ENCODE assay signal across 10 mouse cellular contexts in genomic region chr13:106836527-106836879, GRCm38 (mm10).
DNase-seq lines count a peak whose midpoint lies in the region; ATAC-seq and TF ChIP-seq lines count a peak whose summit lies in the region.
"Had no signal": no experiment of that assay in that cellular context is flagged by ENCODE, and none has a peak within 500 bp of the region (broad histone marks: within the 10 kb centered on the region; RNA-seq: fewer than 3 reads in every experiment).

No protein-coding gene starts in this region.

- no peaks in the 10 kb centered on the region for H3K79me2 ChIP-seq in liver, adult 2 months (ENCODE audit: control insufficient read depth, insufficient read depth, low read length)

- no peak for ATAC-seq in heart, embryonic 14.5 days (ENCODE audit: insufficient number of reproducible peaks, insufficient read depth, low FRiP score, low read depth)
- no peak for ATAC-seq in liver, embryonic 12.5 days

- H3K4me2 ChIP-seq in heart, embryonic 14.5 days (ENCODE audit: low read length), result peak overlapping the region; percentile 29; the same call in 1 of the 2 replicates
- H3K4me2 ChIP-seq in liver, embryonic 12.5 days, result peak overlapping the region; percentile 44
- H3K4me2 ChIP-seq: midbrain, embryonic 12.5 days had no signal

- H3K4me3 ChIP-seq in heart, embryonic 14.5 days (ENCODE audit: control insufficient read depth in 1 of 2, insufficient read depth in 1 of 2, low read depth in 1 of 2, low read length in 2 of 2), result no peak overlapping the region
- no peak overlapping the region for H3K4me3 ChIP-seq in liver, adult 2 months (ENCODE audit: insufficient read depth, low read depth, low read length)
- no peak overlapping the region for H3K4me3 ChIP-seq in bone marrow macrophage, adult 2 months (ENCODE audit: insufficient read depth, low read length)
- H3K4me3 ChIP-seq in liver, embryonic 12.5 days, result no peak overlapping the region
- H3K4me3 ChIP-seq: midbrain, embryonic 12.5 days had no signal

- TF ChIP-seq CTCF in liver, adult 2 months (IDR thresholded peaks at IDR 0.05; ENCODE audit: low read depth, low read length), result no peak
- TF ChIP-seq CTCF in bone marrow macrophage, adult 2 months (IDR thresholded peaks at IDR 0.05; ENCODE audit: low read depth, low read length), result no peak

- TF ChIP-seq POLR2A in liver, adult 2 months (IDR thresholded peaks at IDR 0.05; ENCODE audit: extremely low read depth, insufficient read depth, low read length), result no peak
- no peak for TF ChIP-seq POLR2A in bone marrow macrophage, adult 2 months (IDR thresholded peaks at IDR 0.05; ENCODE audit: borderline replicate concordance, low read depth, low read length)

- no peak overlapping the region for H3K9ac ChIP-seq in heart, embryonic 14.5 days (ENCODE audit: low read length)
- no peak overlapping the region; the same call in 1 of the 2 replicates for H3K9ac ChIP-seq in liver, adult 2 months (ENCODE audit: low read depth, low read length)
- H3K9ac ChIP-seq in liver, embryonic 12.5 days, result no peak overlapping the region
- H3K9ac ChIP-seq: midbrain, embryonic 12.5 days had no signal

- peaks cover 6% of the 10 kb centered on the region; the same call in 1 of the 2 replicates for H3K36me3 ChIP-seq in heart, embryonic 14.5 days (ENCODE audit: control insufficient read depth, insufficient read depth, low read length)
- peaks cover 3% of the 10 kb centered on the region; the same call in 1 of the 2 replicates for H3K36me3 ChIP-seq in liver, adult 2 months (ENCODE audit: control insufficient read depth, insufficient read depth, low read length)
- H3K36me3 ChIP-seq in liver, embryonic 12.5 days, result peaks cover 25% of the 10 kb centered on the region

- DNase-seq in heart, adult 11 months, result no peak
- DNase-seq in liver, adult 2 months (ENCODE audit: extremely low read depth, low read depth, low spot score), result no peak
- no peak for DNase-seq in liver
- DNase-seq in frontal cortex, postnatal 25 days (ENCODE audit: low spot score in 2 of 2), result no peak
- no peak for DNase-seq in cerebellum, adult 18-20 months
- DNase-seq: cerebellum, postnatal 36 days had no signal

- H3K27me3 ChIP-seq in heart, embryonic 14.5 days (ENCODE audit: control insufficient read depth, insufficient read depth, low read length), result no peaks in the 10 kb centered on the region
- H3K27me3 ChIP-seq in liver, adult 2 months (ENCODE audit: control insufficient read depth, insufficient read depth, low read length), result no peaks in the 10 kb centered on the region
- H3K27me3 ChIP-seq in liver, embryonic 12.5 days (replicated peaks), result no peaks in the 10 kb centered on the region
- H3K27me3 ChIP-seq: midbrain, embryonic 12.5 days had no signal

- H3K27ac ChIP-seq in heart, embryonic 14.5 days (replicated peaks in 1 of 2; ENCODE audit: control insufficient read depth in 1 of 2, insufficient read depth in 1 of 2, low read depth in 2 of 2, low read length in 2 of 2), result peak overlapping the region; percentile 68 to 93
- peak overlapping the region; percentile 46; the same call in 1 of the 2 replicates for H3K27ac ChIP-seq in liver, adult 2 months (replicated peaks; ENCODE audit: insufficient read depth, low read depth, low read length)
- H3K27ac ChIP-seq in bone marrow macrophage, adult 2 months (ENCODE audit: insufficient read depth, low read depth, low read length), result peak overlapping the region; percentile 69
- 0 out of 2 replicates have a peak overlapping the region, but pooled peaks have one; percentile 54 for H3K27ac ChIP-seq in liver, embryonic 12.5 days
- H3K27ac ChIP-seq: midbrain, embryonic 12.5 days had no signal

- WGBS in heart, embryonic 14.5 days, result 71% methylated on average over 5 of the region's 5 CpGs
- 80% methylated on average over 5 of the region's 5 CpGs for WGBS in liver, adult 2 months
- 41% methylated on average over 5 of the region's 5 CpGs for WGBS in liver, embryonic 12.5 days (ENCODE audit: insufficient replicate concordance)

- peaks cover 0 to 6% of the 10 kb centered on the region in 2 experiments; a peak in 1 of 4 replicates for H3K4me1 ChIP-seq in heart, embryonic 14.5 days (ENCODE audit: control insufficient read depth in 2 of 2, insufficient read depth in 2 of 2, low read length in 2 of 2)
- H3K4me1 ChIP-seq in liver, adult 2 months (ENCODE audit: control insufficient read depth, insufficient read depth, low read length), result no peaks in the 10 kb centered on the region
- H3K4me1 ChIP-seq in bone marrow macrophage, adult 2 months (ENCODE audit: control insufficient read depth, insufficient read depth, low read length), result peaks cover 3% of the 10 kb centered on the region
- peaks cover 10% of the 10 kb centered on the region for H3K4me1 ChIP-seq in liver, embryonic 12.5 days
- H3K4me1 ChIP-seq: midbrain, embryonic 12.5 days had no signal

- no peaks in the 10 kb centered on the region for H3K9me3 ChIP-seq in heart, embryonic 14.5 days (ENCODE audit: control insufficient read depth, low read length)
- H3K9me3 ChIP-seq in liver, embryonic 12.5 days (replicated peaks), result no peaks in the 10 kb centered on the region
- H3K9me3 ChIP-seq: midbrain, embryonic 12.5 days had no signal
